Mouse (Mus musculus): ENCODE results near the gene Gm20831.
"Not testable (repeated sequence)": the region's sequence is repeated elsewhere in the genome, so short reads cannot be mapped to it uniquely, and the experiment has no call there.

The Gm20831 gene

DNA sequence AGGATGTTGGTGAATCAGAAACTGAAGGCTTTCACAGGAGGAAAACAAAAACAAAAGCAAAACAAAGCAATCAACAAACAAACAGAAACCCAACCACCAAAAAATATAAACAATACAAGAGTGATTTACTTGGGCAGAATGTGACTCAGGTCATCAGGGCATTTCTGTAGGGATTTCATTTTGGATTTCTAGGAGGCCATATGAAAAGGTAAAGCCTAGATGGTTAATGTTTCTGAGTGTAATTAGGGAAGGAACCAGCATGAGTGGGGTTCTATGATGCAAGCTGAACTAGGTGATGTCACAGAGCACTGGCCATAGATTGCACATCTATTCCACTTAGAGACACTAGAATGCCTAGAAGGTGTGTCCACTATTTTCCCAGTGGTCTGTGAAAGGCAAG, at the start of gene Gm20831, which contains the start of gene Gm20772:
Gene Gm20831 (plus strand): TSS at position 301 of the 400 bp plus-strand sequence.
Gene Gm20772 (plus strand): TSS at position 301 of the 400 bp plus-strand sequence.
- in situ Hi-C loops (cut with MboI, MseI): not testable (repeated sequence)

DNA sequence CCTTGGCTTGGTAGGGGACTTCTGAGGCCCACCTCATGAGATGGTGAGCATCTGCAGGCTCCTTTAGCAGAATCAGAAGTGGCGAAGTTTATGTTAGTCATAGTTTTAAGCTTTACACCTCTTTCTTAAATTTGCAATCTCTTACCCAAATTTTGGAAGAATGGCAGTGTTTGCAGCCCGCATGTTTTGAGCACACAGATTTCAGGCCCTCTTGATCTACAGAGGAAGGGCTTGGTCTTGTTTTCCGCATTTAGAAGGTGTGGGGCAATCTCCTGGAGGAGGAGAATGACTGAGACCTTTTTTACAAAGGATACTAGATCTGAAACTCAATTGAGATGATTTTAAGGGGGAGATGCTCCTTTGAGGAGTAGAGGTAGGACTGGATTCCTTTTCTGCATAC, 28.4 kb upstream of the Gm20831 start, which contains the start of gene Gm21904:
Gene Gm21904 (minus strand): TSS at position 101 of the 400 bp plus-strand sequence.
- in situ Hi-C loops (cut with MboI, MseI): not testable (repeated sequence)

- in situ Hi-C loops (cut with MboI, MseI): not testable (repeated sequence)
These were observed 62.7 kb downstream of the Gm20831 start, which contains the start of gene Srsy for GRCm38 (mm10) chrY:17937230-17937629. Gene Srsy, minus strand, starts transcription at chrY:17937330.

All from T-helper 17 cell (primary cell).